Mouse (Mus musculus): ENCODE results near the gene Naa15.

DNA sequence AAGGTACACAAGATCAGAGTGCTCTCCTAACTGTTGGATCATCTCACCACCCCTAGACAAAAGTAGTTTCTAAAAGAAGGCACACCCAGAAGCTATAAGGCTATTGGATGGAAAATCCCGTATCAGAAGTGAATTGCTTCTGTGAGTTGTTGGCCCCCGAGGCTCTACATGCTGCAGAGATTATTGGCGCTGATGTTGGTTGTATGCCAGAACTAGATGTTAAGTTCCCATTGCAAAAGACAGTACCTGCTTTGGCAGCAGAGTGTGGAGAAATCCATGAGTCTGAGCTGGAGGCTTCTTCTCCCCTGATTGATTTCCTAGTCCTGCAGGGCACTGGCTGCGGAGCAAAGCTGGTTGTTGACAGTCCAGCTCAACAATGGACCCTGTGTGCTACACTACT lies 46.9 kb upstream of the Naa15 start:
- TF ChIP-seq CTCF (conservative IDR thresholded peaks at IDR 0.05; ENCODE audit: low read length) (no peak), POU5F1 (IDR thresholded peaks at IDR 0.05; ENCODE audit: borderline replicate concordance, low read length) (no peak)

Data from E14TG2a.4 (cell line).